Mouse (Mus musculus): ENCODE measurements at regions not wholly inside any gene's neighbourhood (a gene's known extent, or its start where the extent isn't known, plus 50 kb on each side); places are given as distances from the start of the nearest gene placed in this dataset.
"Not testable (repeated sequence)": the region's sequence is repeated elsewhere in the genome, so short reads cannot be mapped to it uniquely, and the experiment has no call there.

DNA sequence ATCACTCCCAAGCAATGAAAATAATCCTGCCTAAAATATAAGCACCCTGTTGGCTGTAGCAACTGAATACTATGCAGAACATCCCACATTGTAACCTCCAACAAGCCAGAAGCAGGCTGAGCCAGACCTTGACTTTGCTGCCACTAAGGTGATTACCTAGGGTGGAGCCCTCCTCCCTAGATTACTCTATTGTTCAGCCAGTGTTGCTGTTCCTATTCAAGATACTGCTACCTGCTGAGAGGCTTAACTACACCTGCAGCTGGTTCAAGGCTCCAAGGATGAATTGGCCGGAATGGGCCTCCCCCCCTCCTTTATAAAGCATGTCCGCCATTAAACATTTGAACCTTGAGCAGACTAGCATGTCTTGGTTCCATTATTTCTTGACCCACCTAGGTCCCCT is 311.3 kb upstream of the Lrrn1 start:
- H3K4me3 ChIP-seq (replicated peaks) = no peak overlapping the region
- no peak overlapping the region for H3K27ac ChIP-seq (replicated peaks)
- no peaks in the 10 kb centered on the region for H3K9me3 ChIP-seq (replicated peaks)
- no peaks in the 10 kb centered on the region for H3K4me1 ChIP-seq
- H3K27me3 ChIP-seq = no peaks in the 10 kb centered on the region
- 71% methylated on average over 2 of the region's 2 CpGs for WGBS
- H3K36me3 ChIP-seq = no peaks in the 10 kb centered on the region
- no peak overlapping the region for H3K4me2 ChIP-seq (replicated peaks)
- no peak for ATAC-seq (ENCODE audit: insufficient number of reproducible peaks, low FRiP score, low TSS enrichment, low read depth)
- no peak overlapping the region for H3K9ac ChIP-seq

DNA sequence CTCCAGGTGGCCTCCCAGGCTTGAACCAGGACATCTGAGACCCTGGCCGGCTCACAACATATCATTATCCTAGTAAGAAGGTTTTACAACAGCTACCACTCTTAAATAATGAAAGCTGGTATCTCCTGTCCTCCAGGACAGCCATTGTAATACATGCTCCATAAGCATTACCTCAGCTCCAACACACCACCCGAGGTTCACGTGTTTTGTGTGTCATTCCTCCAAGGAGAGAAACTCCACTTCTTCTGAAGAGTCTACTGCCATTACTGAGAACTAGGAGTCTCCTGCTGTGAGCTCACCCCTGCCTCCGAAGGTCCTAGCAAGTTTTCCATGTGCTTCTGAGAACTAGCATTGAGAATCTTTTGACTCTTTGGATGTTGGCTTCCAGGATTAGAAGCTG is 310.8 kb upstream of the Lrrn1 start:
- Histone ChIP-seq H3K27me3 (no peaks in the 10 kb centered on the region), H3K36me3 (no peaks in the 10 kb centered on the region), H3K9me3 (replicated peaks) (no peaks in the 10 kb centered on the region), H3K4me3 (replicated peaks) (no peak overlapping the region), H3K4me2 (replicated peaks) (no peak overlapping the region), H3K27ac (replicated peaks) (no peak overlapping the region), H3K4me1 (no peaks in the 10 kb centered on the region), H3K9ac (no peak overlapping the region)
- WGBS = 69% methylated on average over 4 of the region's 4 CpGs
- ATAC-seq (ENCODE audit: insufficient number of reproducible peaks, low FRiP score, low TSS enrichment, low read depth) = no peak

- Histone ChIP-seq H3K9ac (no peak overlapping the region), H3K27me3 (no peaks in the 10 kb centered on the region), H3K36me3 (no peaks in the 10 kb centered on the region), H3K27ac (replicated peaks) (no peak overlapping the region), H3K4me1 (no peaks in the 10 kb centered on the region), H3K9me3 (replicated peaks) (no peaks in the 10 kb centered on the region), H3K4me3 (replicated peaks) (no peak overlapping the region), H3K4me2 (replicated peaks) (no peak overlapping the region)
- ATAC-seq (ENCODE audit: insufficient number of reproducible peaks, low FRiP score, low TSS enrichment, low read depth) = no peak
- WGBS = 61% methylated on average over 3 of the region's 3 CpGs
Observed at GRCm38 (mm10) chr6:107222602-107223001, 307.0 kb upstream of the Lrrn1 start.

DNA sequence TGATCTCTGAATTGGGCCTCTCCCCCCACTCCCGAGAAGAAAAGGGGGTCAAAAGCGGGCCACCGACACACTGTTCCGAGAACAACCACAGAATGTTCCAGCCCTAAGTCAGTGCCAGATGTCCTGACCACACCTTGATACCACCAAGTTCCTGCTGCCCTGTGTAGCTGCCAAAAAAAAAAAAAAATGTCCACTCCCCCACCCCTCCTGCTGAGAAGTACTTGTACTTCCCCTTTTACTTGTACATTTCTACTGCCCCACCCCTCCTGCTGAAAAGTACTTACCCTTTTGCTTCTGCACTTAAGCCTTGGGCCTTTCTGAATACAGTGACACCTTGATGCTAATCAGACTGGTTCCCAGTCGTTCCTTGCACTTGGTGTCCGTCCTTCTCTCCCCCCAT is 299.7 kb upstream of the Lrrn1 start:
- H3K27ac ChIP-seq (replicated peaks); H3K4me2 ChIP-seq (replicated peaks); ATAC-seq (ENCODE audit: insufficient number of reproducible peaks, low FRiP score, low TSS enrichment, low read depth); H3K9me3 ChIP-seq (replicated peaks); H3K27me3 ChIP-seq; H3K4me1 ChIP-seq; H3K9ac ChIP-seq; H3K36me3 ChIP-seq; H3K4me3 ChIP-seq (replicated peaks): not testable (repeated sequence)
- WGBS = 79% methylated on average over 6 of the region's 6 CpGs

- Histone ChIP-seq H3K4me3 (replicated peaks) (no peak overlapping the region), H3K27me3 (no peaks in the 10 kb centered on the region), H3K36me3 (no peaks in the 10 kb centered on the region), H3K4me2 (replicated peaks) (no peak overlapping the region), H3K9ac (no peak overlapping the region), H3K4me1 (no peaks in the 10 kb centered on the region), H3K27ac (replicated peaks) (no peak overlapping the region), H3K9me3 (replicated peaks) (no peaks in the 10 kb centered on the region)
- no peak for ATAC-seq (ENCODE audit: insufficient number of reproducible peaks, low FRiP score, low TSS enrichment, low read depth)
- 83% methylated on average over 3 of the region's 3 CpGs for WGBS
Observed at GRCm38 (mm10) chr6:107237692-107238091, 291.9 kb upstream of the Lrrn1 start.

DNA sequence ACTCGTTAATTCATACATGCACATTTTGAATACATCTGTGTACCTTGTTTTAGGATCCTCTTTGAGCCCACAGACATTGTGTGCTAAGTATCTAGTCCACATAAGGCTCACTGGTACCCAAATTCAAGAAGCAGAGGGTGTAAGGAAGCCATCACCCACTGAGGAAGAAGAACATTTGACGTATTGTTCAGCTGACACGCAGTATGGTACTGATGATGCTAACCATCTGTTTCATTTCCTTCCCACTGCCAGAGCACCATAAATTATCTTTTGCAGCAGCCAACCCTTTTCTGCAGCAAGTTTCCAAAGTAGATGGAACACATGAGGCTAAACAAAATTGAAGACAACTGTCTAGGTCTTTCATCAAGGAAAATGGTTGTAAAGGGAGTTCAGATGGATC is 285.6 kb upstream of the Lrrn1 start:
- Histone ChIP-seq H3K9ac (no peak overlapping the region), H3K9me3 (replicated peaks) (no peaks in the 10 kb centered on the region), H3K4me2 (replicated peaks) (no peak overlapping the region), H3K27ac (replicated peaks) (no peak overlapping the region), H3K27me3 (no peaks in the 10 kb centered on the region), H3K4me3 (replicated peaks) (no peak overlapping the region), H3K36me3 (no peaks in the 10 kb centered on the region), H3K4me1 (no peaks in the 10 kb centered on the region)
- WGBS = 62% methylated on average over 3 of the region's 3 CpGs
- no peak for ATAC-seq (ENCODE audit: insufficient number of reproducible peaks, low FRiP score, low TSS enrichment, low read depth)

- H3K27me3 ChIP-seq = no peaks in the 10 kb centered on the region
- no peak for ATAC-seq (ENCODE audit: insufficient number of reproducible peaks, low FRiP score, low TSS enrichment, low read depth)
- no peak overlapping the region for H3K4me2 ChIP-seq (replicated peaks)
- H3K27ac ChIP-seq (replicated peaks) = no peak overlapping the region
- H3K36me3 ChIP-seq = no peaks in the 10 kb centered on the region
- H3K9ac ChIP-seq = no peak overlapping the region
- 93% methylated on average over 15 of the region's 15 CpGs for WGBS
- H3K4me1 ChIP-seq = no peaks in the 10 kb centered on the region
- H3K9me3 ChIP-seq (replicated peaks) = no peaks in the 10 kb centered on the region
- H3K4me3 ChIP-seq (replicated peaks) = no peak overlapping the region
Observed at GRCm38 (mm10) chr6:107280348-107280747, 249.2 kb upstream of the Lrrn1 start.

- no peaks in the 10 kb centered on the region for H3K9me3 ChIP-seq (replicated peaks)
- no peak overlapping the region for H3K27ac ChIP-seq (replicated peaks)
- no peak overlapping the region for H3K4me2 ChIP-seq (replicated peaks)
- no peak overlapping the region for H3K9ac ChIP-seq
- no peak overlapping the region for H3K4me3 ChIP-seq (replicated peaks)
- no peak for ATAC-seq (ENCODE audit: insufficient number of reproducible peaks, low FRiP score, low TSS enrichment, low read depth)
- no peaks in the 10 kb centered on the region for H3K27me3 ChIP-seq
- 52% methylated on average over 3 of the region's 3 CpGs for WGBS
- H3K4me1 ChIP-seq = no peaks in the 10 kb centered on the region
- no peaks in the 10 kb centered on the region for H3K36me3 ChIP-seq
Observed at GRCm38 (mm10) chr6:107290850-107291249, 238.7 kb upstream of the Lrrn1 start.

DNA sequence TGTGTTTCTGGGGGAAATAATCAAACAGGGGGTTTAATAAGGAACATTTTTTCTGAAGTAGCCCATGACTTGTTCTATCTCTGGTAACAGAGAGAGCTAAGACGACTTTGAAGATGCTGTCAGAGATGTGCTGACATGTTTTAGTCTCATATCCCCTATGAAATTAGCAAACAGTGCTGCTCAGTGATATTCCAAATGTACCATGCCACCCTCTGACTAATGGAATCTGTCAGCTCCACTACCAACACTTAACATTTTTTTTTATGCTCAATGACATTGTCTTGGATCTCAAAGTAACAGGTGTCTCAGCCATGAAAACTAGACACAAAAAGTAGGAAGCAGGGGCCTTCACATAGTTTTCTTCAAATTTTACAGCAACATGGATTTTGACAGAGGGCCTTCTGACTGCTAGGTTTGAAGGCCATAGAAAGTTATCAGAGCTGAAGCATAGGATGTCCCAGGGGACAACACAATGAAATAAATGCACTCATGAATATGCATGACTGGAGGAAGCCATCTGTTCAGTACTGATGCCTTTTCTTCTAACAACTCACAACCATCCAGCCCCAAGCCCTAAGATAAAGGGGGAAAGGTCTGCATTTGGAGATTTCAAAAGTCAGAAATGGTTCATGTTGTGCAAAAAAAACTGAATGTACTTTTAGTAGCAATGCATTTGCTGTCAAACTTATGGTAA is 225.7 kb upstream of the Lrrn1 start:
- no peaks in the 10 kb centered on the region for H3K27me3 ChIP-seq
- 75% methylated on average over 1 of the region's 1 CpGs for WGBS
- H3K4me2 ChIP-seq (replicated peaks) = no peak overlapping the region
- H3K27ac ChIP-seq (replicated peaks) = no peak overlapping the region
- no peak for ATAC-seq (ENCODE audit: insufficient number of reproducible peaks, low FRiP score, low TSS enrichment, low read depth)
- H3K4me1 ChIP-seq = no peaks in the 10 kb centered on the region
- H3K9ac ChIP-seq = no peak overlapping the region
- H3K4me3 ChIP-seq (replicated peaks) = no peak overlapping the region
- no peaks in the 10 kb centered on the region for H3K9me3 ChIP-seq (replicated peaks)
- H3K36me3 ChIP-seq = no peaks in the 10 kb centered on the region

GRCm38 (mm10) chr6:107319565-107319964 is 210.0 kb upstream of the Lrrn1 start:
- no peaks in the 10 kb centered on the region for H3K9me3 ChIP-seq (replicated peaks)
- no peak overlapping the region for H3K4me3 ChIP-seq (replicated peaks)
- no peak overlapping the region for H3K27ac ChIP-seq (replicated peaks)
- no peak overlapping the region for H3K9ac ChIP-seq
- WGBS = 84% methylated on average over 1 of the region's 1 CpGs
- no peak for ATAC-seq (ENCODE audit: insufficient number of reproducible peaks, low FRiP score, low TSS enrichment, low read depth)
- H3K4me1 ChIP-seq = no peaks in the 10 kb centered on the region
- H3K27me3 ChIP-seq = no peaks in the 10 kb centered on the region
- H3K36me3 ChIP-seq = no peaks in the 10 kb centered on the region
- no peak overlapping the region for H3K4me2 ChIP-seq (replicated peaks)

- no peak overlapping the region for H3K27ac ChIP-seq (replicated peaks)
- no peaks in the 10 kb centered on the region for H3K4me1 ChIP-seq
- 46% methylated on average over 4 of the region's 4 CpGs for WGBS
- H3K9ac ChIP-seq = no peak overlapping the region
- H3K27me3 ChIP-seq = no peaks in the 10 kb centered on the region
- H3K4me3 ChIP-seq (replicated peaks) = no peak overlapping the region
- ATAC-seq (ENCODE audit: insufficient number of reproducible peaks, low FRiP score, low TSS enrichment, low read depth) = no peak
- no peaks in the 10 kb centered on the region for H3K9me3 ChIP-seq (replicated peaks)
- H3K36me3 ChIP-seq = no peaks in the 10 kb centered on the region
- H3K4me2 ChIP-seq (replicated peaks) = no peak overlapping the region
Observed at GRCm38 (mm10) chr6:107350503-107350902, 179.1 kb upstream of the Lrrn1 start.

DNA sequence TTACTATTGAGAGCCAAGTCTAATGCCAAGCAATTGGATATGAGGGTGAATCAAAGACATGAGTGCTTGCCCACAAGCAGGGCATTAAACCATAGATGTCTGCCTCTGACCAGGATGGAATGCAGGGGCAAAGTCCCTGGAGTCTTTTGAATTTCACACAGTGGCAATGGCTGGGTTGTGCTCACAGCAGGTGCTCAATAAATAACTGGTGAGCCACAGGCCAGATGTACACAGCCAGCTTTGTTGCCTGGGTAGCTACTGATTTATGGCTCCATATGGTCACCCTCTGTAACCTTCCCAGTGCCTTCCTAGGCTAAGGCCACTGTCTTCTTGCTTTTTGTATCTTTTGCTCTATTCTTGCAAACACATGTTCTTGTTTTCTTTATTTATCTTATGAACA is 154.3 kb upstream of the Lrrn1 start:
- no peak overlapping the region for H3K4me3 ChIP-seq (replicated peaks)
- no peak for ATAC-seq (ENCODE audit: insufficient number of reproducible peaks, low FRiP score, low TSS enrichment, low read depth)
- H3K4me2 ChIP-seq (replicated peaks) = no peak overlapping the region
- no peaks in the 10 kb centered on the region for H3K27me3 ChIP-seq
- no peaks in the 10 kb centered on the region for H3K9me3 ChIP-seq (replicated peaks)
- H3K27ac ChIP-seq (replicated peaks) = no peak overlapping the region
- H3K4me1 ChIP-seq = no peaks in the 10 kb centered on the region
- no peak overlapping the region for H3K9ac ChIP-seq
- H3K36me3 ChIP-seq = no peaks in the 10 kb centered on the region
